Mouse (Mus musculus) kidney, adult 10 weeks (tissue): ENCODE data around the gene Gpatch11. TPM values are rescaled to one million over a fixed set of nuclear protein-coding genes. Genes with fewer than 3 reads are reported as not detected.

Source experiments
- polyA plus RNA-seq: library from polyadenylated mRNA; stranded (reverse); fragments of 350-450 nt; fragmentation: Illumina TruSeq; extraction: RNeasy Lipid Tissue Mini Kit (QIAGEN cat#74804); gene quantifications from one replicate; pipeline ENCODE4 v1.2.3, GENCODE M21; 2014; ENCODE audit warnings: low read depth, low replicate concordance

Gene Gpatch11
- 20.4 TPM for polyA plus RNA-seq

GRCm38 (mm10) chr17:78834856-78835835 lies at the start of gene Gpatch11, which contains the start of gene Heatr5b:
Gene Gpatch11 (plus strand): TSS chr17:78835567.
Gene Heatr5b (minus strand): TSS chr17:78835364.

GRCm38 (mm10) chr17:78882401-78883112 lies 47.2 kb downstream of the Gpatch11 start, which contains the start of gene Eif2ak2:
Gene Eif2ak2 (minus strand): TSS chr17:78882573.

Other genes starting within 250 kb of the Gpatch11 start
- 20.1 TPM for gene Strn, start 98.4 kb upstream of the Gpatch11 start, polyA plus RNA-seq
- 10.9 TPM for gene Heatr5b, start 203 bp upstream of the Gpatch11 start, polyA plus RNA-seq
- gene Eif2ak2, start 47.0 kb downstream of the Gpatch11 start, polyA plus RNA-seq: 29.8 TPM
- gene Sult6b1, start 71.4 kb downstream of the Gpatch11 start, polyA plus RNA-seq: not detected
- 75.5 TPM for gene Cebpzos, start 80.9 kb downstream of the Gpatch11 start, polyA plus RNA-seq
- 62.7 TPM for gene Cebpz, start 101.5 kb downstream of the Gpatch11 start, polyA plus RNA-seq
- gene Ndufaf7, start 101.6 kb downstream of the Gpatch11 start, polyA plus RNA-seq: 88.6 TPM
- gene Prkd3, start 185.2 kb downstream of the Gpatch11 start, polyA plus RNA-seq: 43.6 TPM
- gene Qpct, start 216.3 kb downstream of the Gpatch11 start, polyA plus RNA-seq: 6.9 TPM